Mouse (Mus musculus) lung, embryonic 15.5 days (tissue): ENCODE data around the gene Adamtsl5. TPM values are rescaled to one million over a fixed set of nuclear protein-coding genes. Genes with fewer than 3 reads are reported as not detected.

ENCODE experiments used
- ATAC-seq: fragments of 200-750 bp; cut with Nextera tagmentation; 2 replicates; pipeline ENCODE4 v1.8.0; 2017; ENCODE audit warnings: moderate number of reproducible peaks, borderline replicate concordance; ENCODE audit not compliant: low FRiP score, low TSS enrichment; ENCODE audit errors: extremely low read depth
- H3K27ac ChIP-seq: fragments of 300-500 bp; sonication (generic); 2 replicates; pipeline ENCODE4 v1.5.1; 2015; ENCODE audit warnings: moderate library complexity, mild to moderate bottlenecking, inconsistent platforms
- H3K27me3 ChIP-seq: fragments of 300-500 bp; sonication (generic); 2 replicates; pipeline ENCODE4 v1.6.1; 2015; ENCODE audit warnings: inconsistent platforms
- H3K36me3 ChIP-seq: fragments of 300-500 bp; sonication (generic); 2 replicates; pipeline ENCODE4 v1.6.1; 2015; ENCODE audit warnings: inconsistent platforms
- H3K4me1 ChIP-seq: fragments of 300-500 bp; sonication (generic); 2 replicates; pipeline ENCODE4 v1.6.1; 2015; ENCODE audit warnings: inconsistent platforms
- H3K4me2 ChIP-seq: fragments of 300-500 bp; sonication (generic); 2 replicates; pipeline ENCODE4 v1.6.1; 2015; ENCODE audit warnings: inconsistent platforms, mild to moderate bottlenecking, moderate library complexity
- H3K4me3 ChIP-seq: fragments of 300-500 bp; sonication (generic); 2 replicates; pipeline ENCODE4 v1.5.1; 2015; ENCODE audit warnings: mild to moderate bottlenecking, inconsistent platforms
- H3K9ac ChIP-seq: fragments of 300-500 bp; sonication (generic); 2 replicates; pipeline ENCODE4 v1.6.1; 2015; ENCODE audit warnings: inconsistent platforms
- H3K9me3 ChIP-seq: fragments of 300-500 bp; sonication (generic); 2 replicates; pipeline ENCODE4 v1.6.1; 2016; ENCODE audit warnings: inconsistent platforms
- WGBS: fragments of 180-500 bp; shearing (Covaris S2); methylation state at CpG from one replicate; pipeline ENCODE4 v1.1.7; 2015; 5-methylcytosine and 5-hydroxymethylcytosine counted together
- polyA plus RNA-seq: library from polyadenylated mRNA; unstranded; fragments of >200 nt; fragmentation: Nextera tagmentation; extraction: Ambion mirVana; gene quantifications from 2 replicates; pipeline ENCODE4 v1.2.1, GENCODE M21; 2015

Gene Adamtsl5
- polyA plus RNA-seq, 1 experiment from 2014 or later: 3.4 TPM

- no peak overlapping the region for H3K27ac ChIP-seq
- no peaks in the 10 kb centered on the region for H3K36me3 ChIP-seq
- H3K4me1 ChIP-seq: peaks cover 23% of the 10 kb centered on the region
- ATAC-seq: no peak
- H3K4me2 ChIP-seq: peak overlapping the region; percentile 98
- H3K4me3 ChIP-seq: no peak overlapping the region
- WGBS: 76% methylated on average over 17 of the region's 17 CpGs
- no peaks in the 10 kb centered on the region for H3K9me3 ChIP-seq
- H3K9ac ChIP-seq: no peak overlapping the region
- H3K27me3 ChIP-seq: 0 out of 2 replicates have a peak, but pooled peaks cover 2% of the 10 kb centered on the region
These were observed 23.8 kb downstream of the Adamtsl5 start for GRCm38 (mm10) chr10:80324120-80325037.

GRCm38 (mm10) chr10:80323261-80324119, 24.7 kb downstream of the Adamtsl5 start:
- Histone ChIP-seq H3K9me3 (no peaks in the 10 kb centered on the region), H3K4me2 (peak overlapping the region; percentile 98), H3K4me1 (peaks cover 24% of the 10 kb centered on the region), H3K36me3 (0 out of 2 replicates have a peak, but pooled peaks cover 2% of the 10 kb centered on the region), H3K4me3 (peak overlapping the region; percentile 59), H3K27me3 (0 out of 2 replicates have a peak, but pooled peaks cover 2% of the 10 kb centered on the region), H3K27ac (no peak overlapping the region), H3K9ac (peak overlapping the region; percentile 58)
- ATAC-seq: peak; percentile 55; the same call in 1 of the 2 replicates
- WGBS: under 1% methylated on average over 43 of the region's 46 CpGs

DNA sequence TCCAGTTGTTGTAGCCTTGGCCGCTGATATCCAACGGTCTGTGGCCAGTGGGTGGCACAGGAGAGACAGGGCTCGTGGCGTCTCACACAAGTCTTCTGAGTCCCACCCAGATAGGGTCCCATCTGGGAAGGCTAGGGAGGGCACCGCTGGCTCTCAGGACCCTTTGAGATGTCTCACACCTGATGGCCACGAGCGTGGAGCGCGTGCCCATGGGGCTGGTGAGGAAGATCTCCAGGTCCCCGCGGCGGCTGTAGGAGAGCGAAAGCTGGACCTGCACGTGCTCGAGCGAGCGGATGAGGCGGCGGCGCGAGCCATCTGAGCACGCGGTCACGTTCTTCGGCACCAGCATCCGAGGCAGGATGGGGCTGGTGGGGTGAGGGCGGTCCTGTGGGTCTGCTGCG, 25.4 kb downstream of the Adamtsl5 start:
- Histone ChIP-seq H3K27ac (no peak overlapping the region), H3K4me2 (peak overlapping the region; percentile 98), H3K4me1 (peaks cover 24% of the 10 kb centered on the region), H3K36me3 (0 out of 2 replicates have a peak, but pooled peaks cover 6% of the 10 kb centered on the region), H3K9me3 (no peaks in the 10 kb centered on the region), H3K27me3 (0 out of 2 replicates have a peak, but pooled peaks cover under 1% of the 10 kb centered on the region), H3K9ac (peak overlapping the region; percentile 58), H3K4me3 (peak overlapping the region; percentile 59)
- 2% methylated on average over 28 of the region's 28 CpGs for WGBS
- ATAC-seq: peak; percentile 4; the same call in 1 of the 2 replicates

- Histone ChIP-seq H3K4me3 (peak overlapping the region; percentile 59; the same call in 1 of the 2 replicates), H3K36me3 (0 out of 2 replicates have a peak, but pooled peaks cover 6% of the 10 kb centered on the region), H3K27ac (no peak overlapping the region), H3K9ac (peak overlapping the region; percentile 58; the same call in 1 of the 2 replicates), H3K4me1 (peaks cover 24% of the 10 kb centered on the region), H3K4me2 (peak overlapping the region; percentile 98), H3K27me3 (peaks cover 8% of the 10 kb centered on the region; the same call in 1 of the 2 replicates), H3K9me3 (no peaks in the 10 kb centered on the region)
- 88% methylated on average over 21 of the region's 21 CpGs for WGBS
- ATAC-seq: no peak
These were observed 26.3 kb downstream of the Adamtsl5 start for GRCm38 (mm10) chr10:80321670-80322581.

DNA sequence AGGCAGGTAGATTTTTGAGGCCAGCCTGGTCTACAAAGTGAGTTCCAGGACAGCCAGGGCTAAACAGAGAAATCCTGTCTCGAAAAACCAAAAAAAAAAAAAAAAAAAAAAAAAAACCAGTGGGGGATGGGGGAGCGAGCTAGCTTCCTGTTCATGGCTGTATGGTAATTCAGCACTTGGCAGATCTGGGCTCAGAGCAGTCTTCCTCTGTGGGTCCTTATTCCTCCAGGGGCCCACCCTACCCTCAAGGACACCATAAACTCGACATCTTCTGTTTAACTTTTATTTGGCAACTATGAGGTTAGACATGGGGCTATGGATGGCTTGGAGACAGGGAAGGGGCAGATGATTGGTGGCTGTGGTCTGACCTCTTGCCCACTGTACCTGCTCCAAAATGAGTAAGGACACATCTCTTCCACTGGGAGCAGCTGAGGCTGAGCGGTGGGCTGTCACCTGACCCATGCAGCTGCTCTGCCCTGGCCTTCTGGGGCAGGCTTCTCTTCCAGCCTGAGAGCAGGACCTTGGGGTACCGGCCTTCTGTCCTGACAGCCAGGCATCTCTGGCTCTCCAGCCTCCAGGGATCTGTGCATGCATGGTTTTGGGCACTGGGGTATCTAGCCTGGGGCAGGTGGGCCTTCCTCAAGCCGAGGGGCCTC, 27.1 kb downstream of the Adamtsl5 start:
- Histone ChIP-seq H3K4me1 (peaks cover 30% of the 10 kb centered on the region), H3K27ac (no peak overlapping the region), H3K9me3 (no peaks in the 10 kb centered on the region), H3K36me3 (0 out of 2 replicates have a peak, but pooled peaks cover 6% of the 10 kb centered on the region), H3K9ac (no peak overlapping the region), H3K4me3 (no peak overlapping the region), H3K27me3 (peaks cover 16% of the 10 kb centered on the region; the same call in 1 of the 2 replicates), H3K4me2 (no peak overlapping the region)
- 68% methylated on average over 6 of the region's 6 CpGs for WGBS
- no peak for ATAC-seq

GRCm38 (mm10) chr10:80320340-80320760, 27.9 kb downstream of the Adamtsl5 start, which contains the start of gene 2310011J03Rik:
Gene 2310011J03Rik (minus strand): TSS chr10:80320537.
- WGBS: 0% methylated on average over 34 of the region's 34 CpGs
- 0 out of 2 replicates have a peak, but pooled peaks cover 6% of the 10 kb centered on the region for H3K36me3 ChIP-seq
- no peaks in the 10 kb centered on the region for H3K9me3 ChIP-seq
- H3K4me2 ChIP-seq: peak within 1 kb of the TSS; percentile 80
- H3K27ac ChIP-seq: peak within 1 kb of the TSS; percentile 82
- peaks cover 38% of the 10 kb centered on the region for H3K4me1 ChIP-seq
- H3K4me3 ChIP-seq: peak within 1 kb of the TSS; percentile 94
- peak; percentile 53 for ATAC-seq
- peaks cover 24% of the 10 kb centered on the region for H3K27me3 ChIP-seq
- H3K9ac ChIP-seq: peak within 1 kb of the TSS; percentile 88

DNA sequence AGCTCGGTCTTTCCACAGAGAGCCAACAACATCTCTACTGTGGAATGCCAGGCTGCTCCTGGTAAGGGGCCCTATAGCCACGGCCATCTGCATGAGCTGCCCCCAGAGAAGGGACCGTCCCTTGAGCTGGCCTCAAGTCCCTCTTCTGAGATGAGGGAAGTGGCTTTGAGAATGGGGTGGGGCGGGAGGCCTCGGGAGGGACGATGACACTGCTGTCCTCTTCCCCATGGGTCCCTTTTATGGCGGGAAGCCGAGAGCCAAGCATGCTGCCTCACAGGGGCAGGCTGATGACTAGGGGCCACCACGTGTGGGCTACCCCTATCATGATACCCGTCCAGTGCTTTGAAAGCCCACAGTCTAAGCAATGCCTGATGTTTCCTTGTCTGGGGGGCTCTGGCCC, 31.2 kb downstream of the Adamtsl5 start:
- H3K9ac ChIP-seq: no peak overlapping the region
- no peak overlapping the region for H3K4me2 ChIP-seq
- peaks cover 57% of the 10 kb centered on the region for H3K27me3 ChIP-seq

DNA sequence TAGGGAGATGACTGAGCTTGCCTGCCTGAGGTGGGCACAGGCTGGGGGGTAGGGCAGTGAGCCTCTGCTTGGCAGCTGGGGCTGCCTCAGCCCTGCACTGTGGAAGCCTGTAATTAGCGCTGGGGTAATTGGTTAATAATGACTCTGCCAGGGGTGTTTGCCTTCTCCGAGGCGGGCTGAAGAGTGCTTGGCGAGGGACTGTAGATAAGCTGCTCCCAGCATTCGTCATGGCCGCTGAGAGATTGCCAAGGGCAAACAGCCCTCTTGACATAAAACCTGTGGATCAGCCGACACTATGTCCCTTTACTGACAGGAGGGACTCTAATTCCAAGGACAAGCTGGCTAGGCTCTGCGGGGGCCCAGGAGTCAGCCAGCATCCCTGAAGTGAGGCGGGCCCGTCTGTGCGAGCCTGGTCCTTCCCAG, 31.8 kb downstream of the Adamtsl5 start:
- 0 out of 2 replicates have a peak, but pooled peaks cover 6% of the 10 kb centered on the region for H3K36me3 ChIP-seq
- no peak overlapping the region for H3K9ac ChIP-seq
- H3K27me3 ChIP-seq: peaks cover 64% of the 10 kb centered on the region
- no peak overlapping the region for H3K4me3 ChIP-seq
- H3K9me3 ChIP-seq: no peaks in the 10 kb centered on the region
- peaks cover 40% of the 10 kb centered on the region for H3K4me1 ChIP-seq
- no peak overlapping the region for H3K4me2 ChIP-seq
- H3K27ac ChIP-seq: no peak overlapping the region
- 20% methylated on average over 11 of the region's 11 CpGs for WGBS
- no peak for ATAC-seq

More for the DNA sequence above, 31.2 kb downstream of the Adamtsl5 start:
- WGBS: 58% methylated on average over 10 of the region's 10 CpGs
- no peak for ATAC-seq
- Histone ChIP-seq H3K4me3 (no peak overlapping the region), H3K4me1 (peaks cover 40% of the 10 kb centered on the region), H3K36me3 (0 out of 2 replicates have a peak, but pooled peaks cover 6% of the 10 kb centered on the region), H3K27ac (no peak overlapping the region), H3K9me3 (no peaks in the 10 kb centered on the region)

- Histone ChIP-seq H3K4me2 (no peak overlapping the region), H3K9ac (0 out of 2 replicates have a peak overlapping the region, but pooled peaks have one; percentile 19), H3K27ac (no peak overlapping the region), H3K9me3 (no peaks in the 10 kb centered on the region), H3K27me3 (peaks cover 74% of the 10 kb centered on the region), H3K4me1 (peaks cover 40% of the 10 kb centered on the region), H3K36me3 (0 out of 2 replicates have a peak, but pooled peaks cover 6% of the 10 kb centered on the region), H3K4me3 (no peak overlapping the region)
- ATAC-seq: no peak
- 36% methylated on average over 27 of the region's 27 CpGs for WGBS
These were observed 32.9 kb downstream of the Adamtsl5 start for GRCm38 (mm10) chr10:80315315-80315714.

DNA sequence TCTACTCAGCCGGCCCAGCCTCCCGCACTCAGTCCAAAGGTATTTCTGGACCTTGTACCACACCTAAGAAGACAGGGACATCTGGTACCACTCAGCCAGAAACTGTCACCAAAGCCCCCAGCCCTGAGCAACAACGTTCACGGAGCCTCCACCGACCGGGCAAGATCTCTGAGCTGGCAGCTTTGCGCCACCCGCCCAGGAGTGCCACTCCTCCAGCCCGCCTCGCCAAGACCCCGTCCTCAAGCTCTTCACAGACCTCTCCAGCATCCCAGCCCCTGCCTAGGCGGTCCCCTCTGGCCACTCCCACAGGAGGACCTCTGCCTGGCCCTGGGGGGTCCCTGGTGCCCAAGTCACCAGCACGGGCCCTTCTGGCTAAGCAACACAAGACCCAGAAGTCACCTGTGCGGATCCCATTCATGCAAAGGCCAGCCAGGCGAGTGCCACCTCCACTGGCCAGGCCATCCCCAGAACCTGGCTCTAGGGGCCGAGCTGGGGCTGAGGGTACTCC, 33.7 kb downstream of the Adamtsl5 start:
- Histone ChIP-seq H3K4me2 (no peak overlapping the region), H3K27me3 (peaks cover 78% of the 10 kb centered on the region), H3K36me3 (0 out of 2 replicates have a peak, but pooled peaks cover 6% of the 10 kb centered on the region), H3K27ac (no peak overlapping the region), H3K9ac (no peak overlapping the region), H3K9me3 (no peaks in the 10 kb centered on the region), H3K4me1 (peaks cover 38% of the 10 kb centered on the region), H3K4me3 (no peak overlapping the region)
- ATAC-seq: no peak
- WGBS: 38% methylated on average over 16 of the region's 16 CpGs
